Mouse (Mus musculus): ENCODE measurements around the gene Noa1. TPM values are rescaled to one million over a fixed set of nuclear protein-coding genes. Genes with fewer than 3 reads are reported as not detected.

Gene Noa1
- polyA plus RNA-seq, 1 experiment = 20.2 TPM

- Histone ChIP-seq H3K79me2 (ENCODE audit: control insufficient read depth, insufficient read depth) (no peaks in the 10 kb centered on the region), H3K36me3 (ENCODE audit: control insufficient read depth, insufficient read depth) (no peaks in the 10 kb centered on the region), H3K4me3 (no peak overlapping the region), H3K27me3 (ENCODE audit: control insufficient read depth, insufficient read depth, insufficient read length) (no peaks in the 10 kb centered on the region), H3ac (ENCODE audit: control insufficient read depth, insufficient read length) (no peak overlapping the region), H3K4me2 (ENCODE audit: low read depth) (no peak overlapping the region)
- TF ChIP-seq USF1 (IDR thresholded peaks at IDR 0.05; ENCODE audit: low read depth) = no peak
- TF ChIP-seq E2F4 (IDR thresholded peaks at IDR 0.05; ENCODE audit: insufficient read depth) = no peak
- TF ChIP-seq REST (IDR thresholded peaks at IDR 0.05; ENCODE audit: insufficient read depth, insufficient read length) = no peak
- no peak for TF ChIP-seq CEBPB (IDR thresholded peaks at IDR 0.05; ENCODE audit: insufficient read depth, poor library complexity, severe bottlenecking)
- TF ChIP-seq TCF12 (IDR thresholded peaks at IDR 0.05; ENCODE audit: insufficient read depth, poor library complexity, severe bottlenecking) = no peak
- no peak for TF ChIP-seq MAX (IDR thresholded peaks at IDR 0.05; ENCODE audit: low read depth)
- TF ChIP-seq MYOD1 (IDR thresholded peaks at IDR 0.05; ENCODE audit: control insufficient read depth in 1 of 3, insufficient read length in 2 of 3, low read depth in 2 of 3) = no peak
- TF ChIP-seq POLR2AphosphoS2 (IDR thresholded peaks at IDR 0.05; ENCODE audit: insufficient read length, low read depth) = no peak
- TF ChIP-seq MYOG (IDR thresholded peaks at IDR 0.05; ENCODE audit: control insufficient read depth in 1 of 3, insufficient read depth in 1 of 3, insufficient read length in 2 of 3, low read depth in 2 of 3) = no peak
- TF ChIP-seq TCF3 (IDR thresholded peaks at IDR 0.05; ENCODE audit: insufficient read length, low read depth) = no peak
- no peak for TF ChIP-seq POLR2A (IDR thresholded peaks at IDR 0.05; ENCODE audit: insufficient read length, low read depth)
- no peak for TF ChIP-seq SRF (IDR thresholded peaks at IDR 0.05; ENCODE audit: control insufficient read depth, insufficient read length, low read depth)
These were observed 55.5 kb downstream of the Noa1 start for GRCm38 (mm10) chr5:77254402-77254801.

DNA sequence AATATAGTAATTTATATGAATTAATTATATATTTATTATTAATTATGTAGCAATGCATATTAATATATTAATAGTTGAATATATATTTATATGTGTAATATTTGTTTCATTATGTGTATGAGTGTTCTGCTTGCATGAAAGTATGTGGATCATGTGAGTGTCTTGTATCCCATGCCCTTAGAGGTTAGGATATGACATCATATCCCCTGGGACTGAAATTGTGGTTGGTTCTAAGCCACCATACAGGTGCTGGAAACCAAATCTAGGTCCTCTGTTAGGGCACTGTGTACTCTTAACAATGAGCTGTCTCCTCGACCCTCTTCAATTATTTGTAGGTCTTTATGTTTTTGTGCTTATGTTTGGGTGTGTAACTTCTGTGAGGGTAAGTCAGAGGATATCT, 56.7 kb downstream of the Noa1 start:
- Histone ChIP-seq H3K4me2 (ENCODE audit: low read depth) (no peak overlapping the region), H3K36me3 (ENCODE audit: control insufficient read depth, insufficient read depth) (no peaks in the 10 kb centered on the region), H3K79me2 (ENCODE audit: control insufficient read depth, insufficient read depth) (no peaks in the 10 kb centered on the region), H3K4me3 (no peak overlapping the region), H3ac (ENCODE audit: control insufficient read depth, insufficient read length) (no peak overlapping the region), H3K27me3 (ENCODE audit: control insufficient read depth, insufficient read depth, insufficient read length) (no peaks in the 10 kb centered on the region)
- TF ChIP-seq SRF (IDR thresholded peaks at IDR 0.05; ENCODE audit: control insufficient read depth, insufficient read length, low read depth) (no peak), E2F4 (IDR thresholded peaks at IDR 0.05; ENCODE audit: insufficient read depth) (no peak), USF1 (IDR thresholded peaks at IDR 0.05; ENCODE audit: low read depth) (no peak), TCF3 (IDR thresholded peaks at IDR 0.05; ENCODE audit: insufficient read length, low read depth) (no peak), MYOG (IDR thresholded peaks at IDR 0.05; ENCODE audit: control insufficient read depth in 1 of 3, insufficient read depth in 1 of 3, insufficient read length in 2 of 3, low read depth in 2 of 3) (no peak), MYOD1 (IDR thresholded peaks at IDR 0.05; ENCODE audit: control insufficient read depth in 1 of 3, insufficient read length in 2 of 3, low read depth in 2 of 3) (no peak), CEBPB (IDR thresholded peaks at IDR 0.05; ENCODE audit: insufficient read depth, poor library complexity, severe bottlenecking) (no peak), TCF12 (IDR thresholded peaks at IDR 0.05; ENCODE audit: insufficient read depth, poor library complexity, severe bottlenecking) (no peak), MAX (IDR thresholded peaks at IDR 0.05; ENCODE audit: low read depth) (no peak), POLR2AphosphoS2 (IDR thresholded peaks at IDR 0.05; ENCODE audit: insufficient read length, low read depth) (no peak), REST (IDR thresholded peaks at IDR 0.05; ENCODE audit: insufficient read depth, insufficient read length) (no peak), POLR2A (IDR thresholded peaks at IDR 0.05; ENCODE audit: insufficient read length, low read depth) (no peak)

DNA sequence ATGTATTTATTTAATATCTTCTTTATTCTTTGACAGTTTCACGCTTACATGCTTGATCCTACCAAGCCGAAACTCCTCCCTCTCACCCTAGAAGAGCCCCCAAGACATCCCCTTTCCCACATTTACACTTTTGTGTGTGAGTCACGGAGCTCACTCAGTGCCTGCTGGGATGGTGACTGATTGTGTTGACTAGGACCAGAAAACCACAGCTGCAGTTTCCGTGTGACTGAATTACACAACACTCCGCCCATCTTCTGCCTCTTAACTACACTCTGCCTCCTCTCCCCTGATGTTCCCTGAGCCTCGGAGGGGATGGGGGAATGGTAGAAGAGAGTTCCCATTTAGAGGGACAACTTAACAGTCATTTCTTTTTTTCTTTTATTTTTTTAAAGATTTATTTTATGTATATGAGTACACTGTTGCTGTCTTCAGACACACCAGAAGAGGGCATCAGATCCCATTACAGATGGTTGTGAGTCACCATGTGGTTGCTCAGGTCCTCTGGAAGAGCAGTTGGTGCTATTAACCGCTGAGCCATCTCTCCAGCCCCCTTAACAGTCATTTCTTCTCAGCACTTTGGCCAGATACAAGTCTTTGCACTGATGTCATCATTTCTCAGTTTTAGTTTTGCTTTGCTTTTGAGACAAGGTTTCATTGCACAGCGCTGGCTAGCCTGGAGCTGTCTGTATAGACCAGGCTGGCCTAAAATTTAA, 57.6 kb downstream of the Noa1 start:
- TF ChIP-seq TCF3 (IDR thresholded peaks at IDR 0.05; ENCODE audit: insufficient read length, low read depth) = no peak
- no peak for TF ChIP-seq USF1 (IDR thresholded peaks at IDR 0.05; ENCODE audit: low read depth)
- peak; percentile 77 for TF ChIP-seq CEBPB (IDR thresholded peaks at IDR 0.05; ENCODE audit: insufficient read depth, poor library complexity, severe bottlenecking)
- no peak for TF ChIP-seq SRF (IDR thresholded peaks at IDR 0.05; ENCODE audit: control insufficient read depth, insufficient read length, low read depth)
- TF ChIP-seq MYOD1 (IDR thresholded peaks at IDR 0.05; ENCODE audit: control insufficient read depth in 1 of 3, insufficient read length in 2 of 3, low read depth in 2 of 3) = peak in 1 of 3 experiments; percentile 36
- no peak overlapping the region for H3K4me3 ChIP-seq
- peak overlapping the region; percentile 81 for H3K4me2 ChIP-seq (ENCODE audit: low read depth)
- H3K36me3 ChIP-seq (ENCODE audit: control insufficient read depth, insufficient read depth) = no peaks in the 10 kb centered on the region
- no peak overlapping the region for H3ac ChIP-seq (ENCODE audit: control insufficient read depth, insufficient read length)
- H3K79me2 ChIP-seq (ENCODE audit: control insufficient read depth, insufficient read depth) = no peaks in the 10 kb centered on the region
- H3K27me3 ChIP-seq (ENCODE audit: control insufficient read depth, insufficient read depth, insufficient read length) = no peaks in the 10 kb centered on the region

DNA sequence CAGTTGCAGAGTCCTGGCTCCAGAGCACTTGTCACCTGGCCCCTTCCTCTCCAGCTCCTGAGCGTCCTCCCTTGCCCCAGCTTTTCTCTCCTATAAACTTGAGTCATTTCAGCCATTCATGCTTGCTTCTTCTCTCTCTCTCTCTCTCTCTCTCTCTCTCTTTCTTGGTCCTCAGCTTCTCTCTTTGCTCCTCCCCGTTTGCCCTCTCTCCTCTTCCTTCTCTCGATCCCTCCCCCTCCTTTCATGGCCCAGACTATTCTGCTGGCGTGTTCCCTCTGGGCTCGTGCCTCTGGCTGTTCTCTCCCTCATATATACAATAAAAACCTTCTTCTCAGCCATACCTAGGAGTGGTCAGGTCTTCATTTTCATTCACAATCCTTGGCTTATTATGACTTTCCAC, 58.2 kb downstream of the Noa1 start:
- TF ChIP-seq SRF (IDR thresholded peaks at IDR 0.05; ENCODE audit: control insufficient read depth, insufficient read length, low read depth) = no peak
- TF ChIP-seq REST (IDR thresholded peaks at IDR 0.05; ENCODE audit: insufficient read depth, insufficient read length) = no peak
- no peak for TF ChIP-seq USF1 (IDR thresholded peaks at IDR 0.05; ENCODE audit: low read depth)
- TF ChIP-seq POLR2A (IDR thresholded peaks at IDR 0.05; ENCODE audit: insufficient read length, low read depth) = no peak
- no peak for TF ChIP-seq CEBPB (IDR thresholded peaks at IDR 0.05; ENCODE audit: insufficient read depth, poor library complexity, severe bottlenecking)
- TF ChIP-seq TCF12 (IDR thresholded peaks at IDR 0.05; ENCODE audit: insufficient read depth, poor library complexity, severe bottlenecking) = no peak
- no peak for TF ChIP-seq MAX (IDR thresholded peaks at IDR 0.05; ENCODE audit: low read depth)
- TF ChIP-seq E2F4 (IDR thresholded peaks at IDR 0.05; ENCODE audit: insufficient read depth) = no peak
- no peak for TF ChIP-seq TCF3 (IDR thresholded peaks at IDR 0.05; ENCODE audit: insufficient read length, low read depth)
- no peak for TF ChIP-seq MYOD1 (IDR thresholded peaks at IDR 0.05; ENCODE audit: control insufficient read depth in 1 of 3, insufficient read length in 2 of 3, low read depth in 2 of 3)
- TF ChIP-seq POLR2AphosphoS2 (IDR thresholded peaks at IDR 0.05; ENCODE audit: insufficient read length, low read depth) = no peak
- no peak for TF ChIP-seq MYOG (IDR thresholded peaks at IDR 0.05; ENCODE audit: control insufficient read depth in 1 of 3, insufficient read depth in 1 of 3, insufficient read length in 2 of 3, low read depth in 2 of 3)
- no peak overlapping the region for H3ac ChIP-seq (ENCODE audit: control insufficient read depth, insufficient read length)
- peak overlapping the region; percentile 81 for H3K4me2 ChIP-seq (ENCODE audit: low read depth)
- no peaks in the 10 kb centered on the region for H3K36me3 ChIP-seq (ENCODE audit: control insufficient read depth, insufficient read depth)
- H3K27me3 ChIP-seq (ENCODE audit: control insufficient read depth, insufficient read depth, insufficient read length) = no peaks in the 10 kb centered on the region
- H3K4me3 ChIP-seq = no peak overlapping the region
- H3K79me2 ChIP-seq (ENCODE audit: control insufficient read depth, insufficient read depth) = no peaks in the 10 kb centered on the region

Data from myocyte (in vitro differentiated cells).